Mouse (Mus musculus) hematopoietic stem cell, adult 5-6 weeks (primary cell): Measurements from ENCODE around the gene Neurod6. TPM values are rescaled to one million over a fixed set of nuclear protein-coding genes. Genes with fewer than 3 reads are reported as not detected.

Experiments
- ATAC-seq, 2 experiments: fragments of 125-278 bp in 1 of 2; replicated peaks in 1 of 2; 2 replicates each; pipeline ENCODE4 v1.8.0; 2016 to 2017; ENCODE audit warnings: inconsistent platforms in 2 of 2, mild to moderate bottlenecking in 2 of 2, moderate number of reproducible peaks in 2 of 2, low read depth in 1 of 2, moderate TSS enrichment in 1 of 2; ENCODE audit not compliant: low FRiP score in 2 of 2, poor library complexity in 2 of 2, severe bottlenecking in 2 of 2, insufficient read depth in 1 of 2, low TSS enrichment in 1 of 2
- total RNA-seq: library from RNA; stranded (forward); fragments of 172-1452, 232-1000 nt; gene quantifications from 2 replicates; pipeline ENCODE4 v1.2.3, GENCODE M21; 2017

Neurod6 gene
- total RNA-seq, 1 experiment from 2014 or later: not detected

GRCm38 (mm10) chr6:55649996-55650395 lies 31.1 kb downstream of the Neurod6 start:
- no peak for ATAC-seq

GRCm38 (mm10) chr6:55649581-55649980 lies 31.5 kb downstream of the Neurod6 start:
- ATAC-seq: no peak

- ATAC-seq: no peak
Observed at GRCm38 (mm10) chr6:55648886-55649285, 32.2 kb downstream of the Neurod6 start.

GRCm38 (mm10) chr6:55647771-55648280 lies 33.2 kb downstream of the Neurod6 start:
- ATAC-seq: no peak

- ATAC-seq: no peak
Observed at GRCm38 (mm10) chr6:55646824-55647560, 34.1 kb downstream of the Neurod6 start.

GRCm38 (mm10) chr6:55646111-55646823 lies 34.8 kb downstream of the Neurod6 start:
- no peak for ATAC-seq

- ATAC-seq: no peak
Observed at GRCm38 (mm10) chr6:55634662-55635061, 46.4 kb downstream of the Neurod6 start.

Other genes starting within 250 kb of the Neurod6 start
- not detected in 2 replicates for gene Adcyap1r1, start 229.3 kb downstream of the Neurod6 start, total RNA-seq
- gene Itprid1, start 155.6 kb upstream of the Neurod6 start, total RNA-seq: not detected in 2 replicates